Mouse (Mus musculus): ENCODE data around the gene Ush2a.

Gene Ush2a

DNA sequence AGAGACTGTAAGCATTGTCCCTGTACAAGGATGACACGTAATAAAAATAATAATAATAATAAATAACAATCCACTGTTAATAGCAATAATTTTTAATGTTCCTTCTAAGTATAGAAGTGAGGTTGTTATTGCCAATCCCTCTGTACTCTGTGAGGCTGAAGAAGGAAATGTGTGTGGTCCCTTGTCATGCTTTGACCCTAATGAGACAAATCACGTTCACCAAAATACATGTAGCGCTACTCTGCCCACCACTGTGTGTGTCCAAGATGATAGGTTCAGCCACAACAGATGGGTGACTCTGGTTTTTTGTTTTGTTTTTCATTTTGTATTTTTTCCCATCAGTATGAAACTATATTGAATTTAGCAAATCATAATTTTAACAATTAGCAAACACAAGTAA is 498.7 kb downstream of the Ush2a start:
- in situ Hi-C loops (cut with MboI; ENCODE audit: low sequenced_read_pairs): no loop called here

DNA sequence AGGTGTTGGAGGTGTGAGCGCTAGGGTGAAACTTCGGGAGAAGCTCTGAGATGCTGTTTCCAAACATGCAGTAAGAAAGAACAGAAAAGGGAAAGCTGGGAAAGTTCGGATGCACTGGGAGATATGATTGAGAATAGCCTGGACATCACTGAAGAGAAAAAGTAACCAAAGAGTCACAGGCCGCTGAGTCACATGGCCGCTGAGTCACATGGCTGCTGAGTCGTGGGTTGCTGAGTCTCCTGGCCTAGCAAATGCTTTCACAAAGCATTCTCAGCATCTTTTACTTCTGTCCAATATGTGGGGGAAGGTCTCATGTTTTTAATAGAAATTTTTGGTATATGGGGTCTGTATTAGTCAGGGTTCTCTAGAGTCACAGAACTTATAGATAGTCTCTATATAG is 500.6 kb downstream of the Ush2a start:
- in situ Hi-C loops (cut with MboI; ENCODE audit: low sequenced_read_pairs): no loop called here

DNA sequence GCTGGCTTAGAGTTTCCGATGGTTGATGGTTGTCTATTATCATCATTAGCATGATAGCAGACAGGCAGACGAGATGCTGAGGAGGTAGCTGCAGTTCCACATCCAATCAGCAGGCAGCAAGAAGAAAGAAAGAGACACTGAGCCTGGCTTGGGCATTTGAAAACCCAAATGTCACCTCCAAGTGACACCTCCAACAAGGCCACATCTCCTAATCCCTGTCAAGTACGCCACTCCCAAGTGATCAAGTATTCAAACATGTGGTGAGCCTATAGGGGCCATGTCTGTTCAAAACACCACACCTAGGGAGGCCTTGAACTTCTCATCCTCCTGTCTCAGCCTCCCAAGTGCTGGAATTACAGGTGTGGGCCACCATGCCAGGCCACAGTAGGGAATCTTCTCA is 501.9 kb downstream of the Ush2a start:
- in situ Hi-C loops (cut with MboI; ENCODE audit: low sequenced_read_pairs): no loop called here

DNA sequence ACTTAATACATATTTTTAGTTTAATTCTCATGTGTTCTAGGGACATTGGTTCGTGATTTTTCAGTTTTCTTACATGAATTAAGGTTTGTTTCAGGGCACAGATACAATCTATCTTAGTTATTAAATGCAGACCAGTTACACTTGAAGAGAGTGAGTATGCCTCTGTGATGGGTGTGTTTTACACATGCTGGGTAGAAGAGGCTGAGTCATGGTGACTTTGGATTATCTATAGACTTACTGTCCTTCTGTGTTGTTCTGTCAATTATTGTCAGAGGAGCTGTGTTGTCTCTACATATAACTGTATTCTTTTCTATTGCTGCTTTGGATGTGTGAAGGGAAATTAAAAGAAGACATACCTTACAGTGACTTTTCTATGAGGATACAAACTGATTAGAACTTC is 509.0 kb downstream of the Ush2a start:
- in situ Hi-C loops (cut with MboI; ENCODE audit: low sequenced_read_pairs): no loop called here

DNA sequence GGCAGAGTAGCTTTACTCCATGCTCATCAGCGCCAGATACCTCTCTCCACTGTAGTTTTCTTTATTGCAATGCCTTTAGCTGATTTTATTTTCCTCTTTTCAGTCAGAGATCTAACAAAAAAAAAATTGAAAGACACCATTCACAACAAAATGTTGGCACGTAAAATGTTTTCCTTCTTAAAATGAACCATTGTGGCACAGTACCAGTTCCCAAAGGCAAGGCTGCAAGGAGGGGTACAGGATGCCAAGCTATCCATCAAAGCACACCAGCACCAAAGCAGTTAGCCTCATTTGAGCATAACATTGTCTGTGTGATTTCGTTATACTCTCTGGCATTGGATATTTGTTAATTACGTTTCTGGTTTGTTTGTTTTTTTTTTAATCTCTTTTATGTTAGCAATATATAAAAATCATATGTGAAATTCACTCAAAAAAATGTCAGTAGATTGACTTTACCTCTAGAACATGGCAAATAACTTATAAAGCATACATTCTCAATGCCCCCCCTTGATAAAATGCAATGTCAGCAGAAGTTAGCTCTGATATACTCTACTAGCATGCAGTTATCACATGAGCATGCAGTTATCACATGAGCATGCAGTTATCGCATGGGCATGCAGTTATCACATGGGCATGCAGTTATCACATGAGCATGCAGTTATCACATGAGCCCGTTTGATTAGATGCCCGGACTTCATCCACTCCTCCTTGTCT is 510.9 kb downstream of the Ush2a start:
- in situ Hi-C loops (cut with MboI; ENCODE audit: low sequenced_read_pairs): no loop called here

DNA sequence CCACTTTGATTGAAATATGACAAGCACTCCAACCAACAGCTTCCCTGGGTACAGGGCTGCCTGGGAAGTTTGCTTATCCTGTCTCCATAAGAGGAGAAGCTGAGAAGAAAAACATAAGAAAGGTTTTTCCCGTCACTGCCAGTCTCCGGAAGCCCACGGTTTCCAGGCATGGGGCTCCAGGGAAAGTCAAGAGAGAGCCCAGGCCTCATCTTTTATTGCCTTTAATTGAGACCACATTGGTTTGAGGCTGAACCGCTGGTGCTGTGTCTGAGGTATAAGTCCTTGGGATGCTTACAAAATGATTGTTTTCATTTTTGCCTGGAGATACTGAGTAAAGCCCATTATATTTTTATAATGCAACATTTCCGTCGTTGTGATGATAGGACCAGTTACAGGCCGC is 511.8 kb downstream of the Ush2a start:
- in situ Hi-C loops (cut with MboI; ENCODE audit: low sequenced_read_pairs): no loop called here

DNA sequence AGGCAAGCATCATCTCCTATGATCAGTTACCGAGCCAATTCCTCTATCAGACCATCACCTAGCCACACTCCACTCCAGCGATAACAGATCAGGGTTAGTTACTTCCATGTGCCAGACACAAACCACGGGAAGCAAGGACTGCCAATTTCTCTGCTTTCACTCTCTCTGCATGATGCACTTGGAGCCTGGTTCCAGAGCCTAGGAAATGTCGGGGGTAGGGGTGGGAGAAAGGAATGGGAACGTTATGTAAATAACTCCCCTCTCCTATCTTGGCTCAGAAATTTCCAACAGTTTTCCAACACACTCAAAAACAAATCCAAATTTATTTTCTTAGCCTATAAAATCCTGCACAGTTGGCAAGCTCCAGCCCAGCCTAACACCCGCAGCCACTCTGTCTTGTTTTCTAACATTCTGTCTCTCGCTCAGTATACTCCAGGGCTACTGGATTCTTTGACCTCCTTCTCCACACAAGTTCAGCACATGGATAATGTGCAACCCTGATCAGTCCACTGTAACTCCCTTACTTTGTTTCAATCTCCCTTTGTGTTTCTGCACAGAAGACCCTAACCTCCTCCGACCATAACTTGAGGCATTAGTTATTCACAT is 515.8 kb downstream of the Ush2a start:
- in situ Hi-C loops (cut with MboI; ENCODE audit: low sequenced_read_pairs): no loop called here

DNA sequence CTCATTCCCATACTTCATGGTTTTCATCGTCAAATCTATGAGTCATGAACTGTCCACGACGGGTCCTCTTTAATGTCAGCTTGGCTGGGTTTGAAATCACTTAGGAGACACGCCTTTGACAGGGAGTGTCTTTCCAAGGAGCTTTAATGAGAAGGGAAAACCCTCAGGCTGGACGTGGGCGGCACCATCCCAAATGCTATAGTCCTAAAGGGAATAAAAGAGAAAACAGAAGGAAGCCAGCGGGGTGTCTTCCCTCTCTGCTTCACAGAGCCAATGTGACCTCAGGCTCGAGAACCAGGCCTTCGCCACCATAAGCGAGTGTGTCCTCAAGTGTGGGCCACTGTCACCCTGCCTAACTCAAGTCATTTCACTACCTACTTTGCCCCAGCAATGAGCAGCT is 523.2 kb downstream of the Ush2a start:
- in situ Hi-C loops (cut with MboI; ENCODE audit: low sequenced_read_pairs): no loop called here

DNA sequence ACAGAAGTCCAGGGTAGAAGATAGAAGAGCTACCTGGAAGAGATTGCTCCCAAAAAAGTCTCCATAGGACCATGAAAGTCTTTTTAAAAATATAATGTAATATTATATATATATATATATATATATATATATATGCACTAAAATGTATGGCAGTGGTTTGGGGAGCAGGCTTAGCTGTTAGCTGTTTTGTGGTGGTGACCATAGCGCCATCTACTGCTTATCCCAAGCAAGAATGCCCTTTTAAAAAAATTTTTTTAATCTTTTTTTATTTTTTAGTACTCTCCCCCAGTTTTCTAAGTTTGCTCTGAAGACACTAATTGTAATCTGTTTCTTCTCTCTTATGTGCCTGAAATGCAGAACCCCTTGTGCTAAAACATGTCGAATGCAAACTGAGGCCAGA is 543.2 kb downstream of the Ush2a start:
- in situ Hi-C loops (cut with MboI; ENCODE audit: low sequenced_read_pairs): no loop called here

DNA sequence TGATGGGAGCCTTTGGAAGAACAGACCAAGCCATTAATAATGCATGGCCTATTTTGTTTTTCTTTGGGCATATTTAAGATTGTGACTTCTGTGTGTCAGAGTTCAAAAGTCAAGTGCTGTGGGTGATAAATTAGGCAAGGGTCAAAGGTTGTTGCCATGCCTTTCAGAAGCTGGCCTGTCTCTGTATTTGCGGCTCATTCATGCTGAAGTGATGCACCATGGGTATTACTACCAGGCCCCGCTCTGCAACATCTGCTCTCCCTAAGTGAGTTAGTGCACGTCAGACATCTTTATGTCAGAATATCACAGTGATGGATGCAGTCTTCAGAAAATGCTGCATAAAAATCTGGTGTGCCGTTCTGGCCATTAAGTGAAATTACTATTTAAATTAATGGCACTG is 544.0 kb downstream of the Ush2a start:
- in situ Hi-C loops (cut with MboI; ENCODE audit: low sequenced_read_pairs): no loop called here

DNA sequence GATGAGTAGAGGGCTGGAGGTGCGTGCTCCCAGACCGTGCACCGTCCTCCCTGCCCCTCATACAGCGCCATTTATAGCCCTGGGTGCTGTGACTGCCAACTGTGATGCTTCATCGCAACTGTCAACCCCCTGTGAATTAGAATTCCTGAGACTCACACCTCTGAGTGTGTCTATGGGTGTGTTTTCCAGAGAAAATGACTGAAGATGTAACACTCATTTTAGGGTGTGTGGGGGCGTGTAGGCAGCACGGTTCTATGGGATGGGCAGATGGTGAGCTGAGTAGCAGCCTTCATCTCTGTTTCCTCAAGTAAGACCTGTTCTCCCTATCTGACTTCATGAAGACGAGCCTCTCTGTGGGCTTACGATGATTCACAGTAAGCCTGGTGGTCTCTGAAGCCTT is 548.8 kb downstream of the Ush2a start:
- in situ Hi-C loops (cut with MboI; ENCODE audit: low sequenced_read_pairs): no loop called here

DNA sequence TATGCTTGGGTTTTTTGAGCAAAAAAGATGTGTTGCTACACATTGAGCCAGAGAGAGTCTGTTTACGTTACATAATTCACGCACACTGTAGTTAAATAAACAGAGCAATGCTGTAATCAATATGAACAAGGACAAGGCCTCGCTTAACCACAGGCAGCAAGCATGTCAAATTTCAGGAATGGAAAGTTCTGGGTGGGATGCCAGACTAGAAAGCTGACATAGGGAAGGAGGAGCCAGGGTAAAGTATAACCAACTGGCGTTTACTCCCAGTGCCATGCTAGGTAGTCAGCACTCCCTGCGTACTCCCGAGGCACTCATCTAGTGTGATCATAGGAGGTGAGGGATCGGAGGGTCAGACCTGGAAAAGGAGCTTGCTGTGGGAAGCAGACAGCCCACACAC is 553.2 kb downstream of the Ush2a start:
- in situ Hi-C loops (cut with MboI; ENCODE audit: low sequenced_read_pairs): no loop called here

DNA sequence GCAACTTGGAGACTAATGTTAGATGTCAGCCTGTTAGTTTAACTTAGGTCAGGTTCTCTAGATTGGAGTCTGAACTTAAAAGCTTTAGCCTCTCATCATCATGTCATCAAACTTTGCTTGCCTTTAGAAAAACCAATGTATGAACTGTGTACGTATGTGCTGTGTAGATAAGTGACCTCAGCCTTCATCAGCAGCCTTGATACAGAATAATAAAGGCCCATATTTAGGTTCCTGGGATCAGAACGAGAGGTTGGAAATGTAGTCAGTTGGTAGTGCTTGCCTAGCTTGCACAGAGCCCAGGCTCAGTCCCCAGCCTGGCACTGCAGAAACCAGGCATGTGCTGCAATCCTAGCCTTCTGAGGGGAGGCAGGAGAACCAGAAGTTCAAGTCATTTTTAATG is 562.4 kb downstream of the Ush2a start:
- in situ Hi-C loops (cut with MboI; ENCODE audit: low sequenced_read_pairs): no loop called here

DNA sequence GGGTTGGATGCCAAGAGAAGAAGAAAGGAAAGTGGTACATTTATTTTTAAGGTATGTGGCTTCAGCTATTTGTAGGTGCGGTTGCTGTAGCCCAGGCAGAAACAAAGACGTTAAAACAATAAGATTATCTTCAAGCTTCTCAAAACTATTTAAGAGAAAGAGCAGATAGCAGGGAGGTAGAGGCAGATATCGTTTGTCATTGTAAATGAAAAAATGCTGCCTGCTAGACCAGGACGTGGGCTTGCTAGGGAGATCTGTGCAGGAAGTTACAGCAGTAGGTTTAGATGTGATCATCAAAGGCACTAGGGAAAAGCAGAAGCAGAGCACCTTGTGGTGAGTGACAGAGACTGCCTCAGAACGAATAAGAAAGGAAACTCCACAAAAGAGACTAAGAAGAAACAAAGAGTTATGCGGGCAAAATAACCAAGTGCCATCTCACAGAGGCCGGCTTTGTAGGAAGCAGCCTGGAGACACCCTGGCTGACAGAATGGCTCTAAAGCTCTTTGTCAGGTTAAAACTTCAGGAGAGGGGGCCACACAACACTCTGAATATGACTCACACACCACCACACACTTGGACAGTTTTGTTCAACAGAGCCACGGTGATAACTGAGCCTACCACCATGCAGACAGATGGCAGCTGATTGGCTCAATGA is 563.2 kb downstream of the Ush2a start:
- in situ Hi-C loops (cut with MboI; ENCODE audit: low sequenced_read_pairs): no loop called here

DNA sequence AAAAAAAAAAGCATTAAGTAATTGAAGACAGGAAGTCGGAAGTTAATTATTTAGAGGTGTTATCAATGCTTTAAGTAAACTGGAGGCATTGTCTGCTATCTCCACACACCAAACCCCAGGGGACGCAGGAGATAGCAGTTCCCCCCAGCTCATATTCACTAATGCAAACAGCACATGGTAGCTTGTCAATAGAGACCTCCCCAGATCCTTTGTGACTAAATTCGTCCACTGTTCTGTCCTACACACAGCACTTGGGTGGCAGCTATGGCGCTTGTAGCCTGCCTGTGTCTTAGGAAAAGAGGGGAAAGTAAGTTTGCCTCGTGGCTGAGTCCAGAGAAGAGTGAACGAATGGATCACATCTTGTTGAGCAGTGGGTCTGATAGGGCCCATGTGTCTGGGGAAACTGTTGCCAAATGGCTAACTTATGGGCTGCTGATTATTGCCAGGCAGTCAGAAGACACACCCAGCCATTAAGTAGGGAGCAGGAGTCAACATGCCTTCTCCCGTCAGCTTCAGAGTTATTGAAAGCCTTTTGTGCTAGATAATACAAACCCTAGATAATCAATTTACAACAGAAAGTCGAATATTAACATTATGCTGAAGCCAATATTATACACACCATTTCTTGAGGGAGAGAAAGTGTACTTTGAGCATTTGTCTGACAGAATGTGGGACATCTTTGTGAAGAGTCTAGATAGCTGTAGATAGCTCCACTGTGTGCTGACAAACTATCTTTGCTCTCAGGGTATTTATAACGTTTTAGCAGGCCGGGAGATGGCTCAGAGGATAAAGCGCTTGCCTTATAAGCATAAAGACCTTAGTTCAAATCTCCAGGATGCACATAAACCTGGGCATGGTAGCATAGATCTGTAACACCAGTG is 568.9 kb downstream of the Ush2a start:
- in situ Hi-C loops (cut with MboI; ENCODE audit: low sequenced_read_pairs): no loop called here

DNA sequence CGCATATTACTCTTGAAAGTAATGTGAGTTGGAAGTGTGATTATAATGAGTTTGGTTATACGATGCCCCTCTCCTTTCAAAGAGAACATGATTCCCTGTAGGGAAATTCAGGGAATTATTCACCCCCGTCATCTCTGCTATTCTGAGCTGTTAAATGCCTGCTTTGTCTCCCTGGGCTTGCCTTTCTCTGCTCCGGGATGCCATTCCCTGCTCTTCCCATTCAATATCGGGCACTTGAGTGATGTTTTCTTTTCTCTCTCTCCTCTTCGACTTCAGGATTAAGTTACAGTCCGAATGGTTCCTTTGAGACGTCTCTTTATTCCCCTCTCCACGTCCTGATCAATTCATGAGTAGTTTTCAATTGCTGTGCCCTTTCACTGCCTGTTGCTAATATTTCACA is 572.1 kb downstream of the Ush2a start:
- in situ Hi-C loops (cut with MboI; ENCODE audit: low sequenced_read_pairs): no loop called here

DNA sequence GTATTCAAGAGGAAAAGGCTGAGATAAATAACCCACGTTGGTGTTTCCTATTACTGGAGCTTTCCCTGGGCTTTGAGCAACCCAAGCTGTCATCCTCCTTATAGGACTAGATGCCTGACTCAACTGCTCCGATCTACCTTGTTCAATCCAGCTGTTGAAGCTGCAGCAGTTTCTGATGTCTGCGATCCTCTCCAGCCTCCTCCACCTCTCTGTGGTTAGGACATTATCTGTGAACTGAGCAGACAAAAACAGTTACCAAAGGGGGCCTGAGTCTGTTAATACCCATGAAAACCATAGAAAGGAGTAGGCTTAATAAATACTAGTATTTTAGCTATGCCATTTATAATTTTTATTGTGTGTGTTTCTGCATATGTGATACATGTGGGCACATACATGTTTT is 572.9 kb downstream of the Ush2a start:
- in situ Hi-C loops (cut with MboI; ENCODE audit: low sequenced_read_pairs): no loop called here

DNA sequence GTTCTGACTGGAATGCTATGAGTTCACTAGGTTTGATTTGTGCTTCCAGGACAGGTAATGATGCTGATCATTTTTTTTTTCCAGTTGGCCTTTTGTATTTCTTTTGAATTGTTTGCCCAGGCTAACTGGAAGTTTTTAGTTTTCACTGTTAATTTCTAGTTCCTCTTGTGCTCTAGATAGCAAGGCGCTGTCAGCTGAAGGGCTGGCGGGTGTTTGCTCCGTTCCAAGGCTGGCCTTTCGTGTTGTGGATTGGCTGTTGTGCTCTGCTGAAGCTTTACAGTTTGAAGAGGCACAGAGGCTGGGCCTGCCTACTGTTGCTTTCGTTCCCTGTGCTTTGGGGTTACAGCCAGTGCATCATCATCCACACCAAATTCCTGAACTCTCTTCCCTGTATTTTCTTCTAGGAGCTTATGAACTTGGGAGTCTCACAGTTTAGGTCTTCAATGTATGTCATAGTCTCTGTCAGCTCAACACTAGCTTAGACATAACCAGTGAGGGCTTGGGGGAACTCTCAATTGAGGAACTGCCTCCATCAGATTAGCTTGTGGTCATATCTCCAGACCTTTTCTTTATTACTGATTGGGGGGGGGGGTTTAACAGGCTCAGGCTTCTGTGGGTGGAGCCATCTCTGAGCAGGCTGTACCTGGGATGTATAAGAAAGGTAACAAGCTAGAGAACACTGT is 575.9 kb downstream of the Ush2a start:
- in situ Hi-C loops (cut with MboI; ENCODE audit: low sequenced_read_pairs): no loop called here

DNA sequence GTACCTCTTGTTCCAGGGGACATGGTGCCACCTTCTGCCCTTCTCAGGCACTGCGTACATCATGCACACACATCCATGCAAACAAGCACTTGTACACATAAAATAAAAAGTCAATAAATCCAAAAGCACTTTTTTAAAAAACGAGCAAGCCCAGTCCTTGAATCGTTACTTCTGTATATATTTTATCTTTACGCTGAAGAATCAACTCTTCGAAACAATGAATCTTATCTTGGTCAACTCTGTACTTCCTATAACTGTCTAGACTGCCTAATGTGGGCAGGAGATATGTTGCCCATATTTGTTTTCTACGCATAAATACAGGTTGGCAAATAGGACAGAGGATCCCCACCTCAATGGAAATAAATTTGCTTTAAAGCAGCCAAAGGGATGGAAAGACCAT is 585.4 kb downstream of the Ush2a start:
- in situ Hi-C loops (cut with MboI; ENCODE audit: low sequenced_read_pairs): no loop called here

DNA sequence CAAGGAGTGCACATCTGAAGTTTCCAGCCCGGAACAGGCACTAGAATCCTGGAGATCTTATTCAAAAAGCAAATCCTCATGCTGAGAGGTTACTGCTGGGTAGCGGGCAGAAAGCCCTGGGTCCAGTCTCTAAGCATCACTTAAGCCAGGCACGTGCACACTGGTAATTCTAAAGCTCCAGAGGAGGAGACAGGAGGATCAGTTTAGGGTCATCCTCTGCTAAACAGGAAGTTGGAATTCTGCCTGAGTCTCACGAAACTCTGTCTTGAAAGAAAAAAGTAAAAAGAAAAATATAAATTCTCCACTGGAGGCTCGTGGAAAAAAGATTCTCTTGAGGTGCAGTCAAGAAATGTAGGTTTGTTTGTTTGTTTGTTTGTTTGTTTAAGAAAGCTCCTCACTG is 591.0 kb downstream of the Ush2a start:
- in situ Hi-C loops (cut with MboI; ENCODE audit: low sequenced_read_pairs): no loop called here

DNA sequence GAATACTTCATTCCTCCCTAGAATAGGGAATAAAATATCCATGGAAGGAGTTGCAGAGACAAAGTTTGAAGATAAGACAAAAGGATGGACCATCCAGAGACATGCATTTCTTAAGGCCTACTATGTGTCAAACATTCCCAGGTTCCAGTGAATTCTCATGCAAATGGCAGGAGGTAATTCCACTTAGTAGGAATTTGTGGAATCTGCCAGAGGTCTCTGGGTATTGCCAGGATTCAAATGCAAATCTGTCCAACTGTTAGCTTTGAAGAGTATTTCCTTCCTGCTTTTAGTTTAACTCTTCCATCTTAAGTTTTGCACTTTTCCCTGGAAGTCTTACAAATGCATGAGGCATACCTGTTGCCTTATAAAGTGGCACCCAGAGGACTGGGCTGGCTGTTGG is 592.4 kb downstream of the Ush2a start:
- in situ Hi-C loops (cut with MboI; ENCODE audit: low sequenced_read_pairs): no loop called here

Data from CH12F3 (cell line).